ENCODE assay signal across 26 mouse cellular contexts in the genomic region with DNA sequence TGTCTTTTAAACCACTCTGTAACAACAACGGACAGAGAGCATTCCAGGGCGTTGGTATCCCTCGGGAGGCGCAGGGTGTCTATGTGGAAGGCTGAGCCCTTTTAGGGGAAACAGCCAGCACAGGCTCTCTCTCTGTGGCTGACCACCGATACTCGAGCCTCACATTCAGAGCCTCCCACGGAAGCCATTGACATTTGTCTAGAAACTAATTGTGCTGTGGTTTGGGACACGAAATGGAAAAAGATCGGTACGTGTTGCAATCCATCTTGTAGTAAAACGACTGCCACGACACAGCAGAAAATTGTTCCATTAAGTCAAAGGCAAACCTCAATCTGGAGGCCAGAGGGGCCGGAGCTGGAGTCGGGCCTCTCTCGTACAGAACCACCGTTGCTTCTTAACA.
DNase-seq lines count a peak whose midpoint lies in the region; ATAC-seq and TF ChIP-seq lines count a peak whose summit lies in the region.
"Had no signal": no experiment of that assay in that cellular context is flagged by ENCODE, and none has a peak within 500 bp of the region (broad histone marks: within the 10 kb centered on the region; RNA-seq: fewer than 3 reads in every experiment).

No protein-coding gene starts in this region.

- H3K36me3 ChIP-seq in limb, embryonic 14.5 days (ENCODE audit: control insufficient read depth, insufficient read depth, low read length): no peaks in the 10 kb centered on the region
- H3K36me3 ChIP-seq in limb, embryonic 10.5 days: no peaks in the 10 kb centered on the region
- H3K36me3 ChIP-seq: embryonic facial prominence, embryonic 13.5 days; forebrain, embryonic 15.5 days; G1E had no signal

- H3K27me3 ChIP-seq in limb, embryonic 14.5 days (ENCODE audit: control insufficient read depth, insufficient read depth, low read length): no peaks in the 10 kb centered on the region
- no peaks in the 10 kb centered on the region for H3K27me3 ChIP-seq in limb, embryonic 10.5 days (ENCODE audit: low read depth, poor library complexity, severe bottlenecking)
- H3K27me3 ChIP-seq: CH12.LX; embryonic facial prominence, embryonic 13.5 days; forebrain, embryonic 13.5 days; forebrain, embryonic 15.5 days; Patski had no signal

- no peak overlapping the region for H3K27ac ChIP-seq in limb, embryonic 14.5 days (replicated peaks; ENCODE audit: low read depth, low read length)
- H3K27ac ChIP-seq in limb, embryonic 10.5 days: no peak overlapping the region
- H3K27ac ChIP-seq: embryonic facial prominence, embryonic 13.5 days; forebrain, embryonic 13.5 days; forebrain, embryonic 15.5 days had no signal

- H3K4me1 ChIP-seq in limb, embryonic 14.5 days (ENCODE audit: control insufficient read depth, insufficient read depth, low read length): peaks cover 4% of the 10 kb centered on the region; the same call in 1 of the 2 replicates
- no peaks in the 10 kb centered on the region; the same call in 1 of the 2 replicates for H3K4me1 ChIP-seq in limb, embryonic 10.5 days
- H3K4me1 ChIP-seq: forebrain, embryonic 13.5 days had no signal

- intact Hi-C loops in heart, postnatal 25 days (cut with DNase I): no loop called here

- ATAC-seq in limb, embryonic 14.5 days (ENCODE audit: low FRiP score, low read depth): no peak
- ATAC-seq in common myeloid progenitor, adult 5-6 weeks (replicated peaks; ENCODE audit: low read depth, poor library complexity, severe bottlenecking): 0 out of 2 replicates have a peak, but pooled peaks have one; percentile 16
- ATAC-seq in megakaryocyte progenitor cell, adult 5-6 weeks (replicated peaks; ENCODE audit: poor library complexity): 0 out of 2 replicates have a peak, but pooled peaks have one; percentile 31
- ATAC-seq: activated CD4-positive, CD25-positive, alpha-beta regulatory T cell, adult 4 months; CD4-positive, CD25-positive, alpha-beta regulatory T cell, adult 4 months; forebrain, embryonic 13.5 days; forebrain, embryonic 15.5 days; forebrain, postnatal 0 days; Patski had no signal

- peak; percentile 57 for DNase-seq in heart, adult 11 months
- no peak for DNase-seq in heart, postnatal 25 days (ENCODE audit: low spot score)
- peak; percentile 31 for DNase-seq in limb, embryonic 14.5 days (ENCODE audit: low spot score)
- no peak for DNase-seq in limb, embryonic 10.5 days (ENCODE audit: low spot score)
- DNase-seq in cerebellum, postnatal 25 days: no peak
- no peak for DNase-seq in frontal cortex, postnatal 36 days (ENCODE audit: low spot score in 2 of 2)
- DNase-seq: adrenal gland, adult 8-10 months; adrenal gland, postnatal 14 days; adrenal gland, postnatal 36 days; B cell, adult 2 months; cerebellum, adult 11-12 months; cerebellum, adult 2 months; cerebellum, adult 9-10 months; cerebellum, postnatal 10 days; cerebellum, postnatal 36 days; forebrain, postnatal 0 days had no signal

- H3K9ac ChIP-seq in limb, embryonic 14.5 days (ENCODE audit: low read depth, low read length, severe bottlenecking): no peak overlapping the region
- H3K9ac ChIP-seq: embryonic facial prominence, embryonic 13.5 days; forebrain, embryonic 13.5 days; forebrain, embryonic 15.5 days; forebrain, postnatal 0 days had no signal

- H3K4me2 ChIP-seq in limb, embryonic 14.5 days (replicated peaks; ENCODE audit: low read depth, low read length, severe bottlenecking): no peak overlapping the region
- H3K4me2 ChIP-seq: embryonic facial prominence, embryonic 13.5 days; forebrain, embryonic 13.5 days; forebrain, embryonic 15.5 days had no signal

- no peak for TF ChIP-seq POLR2A in limb, embryonic 14.5 days (IDR thresholded peaks at IDR 0.05; ENCODE audit: borderline replicate concordance, extremely low read depth, insufficient read depth, insufficient read length)

- H3K4me3 ChIP-seq in limb, embryonic 14.5 days (replicated peaks; ENCODE audit: low read length): no peak overlapping the region
- H3K4me3 ChIP-seq in limb, embryonic 10.5 days: no peak overlapping the region
- H3K4me3 ChIP-seq: embryonic facial prominence, embryonic 13.5 days; forebrain, embryonic 13.5 days; forebrain, embryonic 15.5 days had no signal

- WGBS in limb, embryonic 14.5 days: 83% methylated on average over 14 of the region's 16 CpGs
- WGBS in limb, embryonic 10.5 days: 91% methylated on average over 16 of the region's 16 CpGs

- no peaks in the 10 kb centered on the region for H3K9me3 ChIP-seq in limb, embryonic 14.5 days (ENCODE audit: control insufficient read depth, low read length)
- no peaks in the 10 kb centered on the region for H3K9me3 ChIP-seq in limb, embryonic 10.5 days (replicated peaks)
- H3K9me3 ChIP-seq: embryonic facial prominence, embryonic 13.5 days; forebrain, embryonic 13.5 days; forebrain, embryonic 15.5 days had no signal

Comparison
In these comparisons a context has a peak if more than half of its experiments do, and no peak if none do; other contexts are left out.
1. DNase-seq: peak in heart, adult 11 months (single experiment) and limb, embryonic 14.5 days (single experiment); none in heart, postnatal 25 days (single experiment), limb, embryonic 10.5 days (single experiment), cerebellum, postnatal 25 days (0 of 2) and frontal cortex, postnatal 36 days (0 of 2).